Mouse (Mus musculus): ENCODE results near the gene Clec2e.

DNA sequence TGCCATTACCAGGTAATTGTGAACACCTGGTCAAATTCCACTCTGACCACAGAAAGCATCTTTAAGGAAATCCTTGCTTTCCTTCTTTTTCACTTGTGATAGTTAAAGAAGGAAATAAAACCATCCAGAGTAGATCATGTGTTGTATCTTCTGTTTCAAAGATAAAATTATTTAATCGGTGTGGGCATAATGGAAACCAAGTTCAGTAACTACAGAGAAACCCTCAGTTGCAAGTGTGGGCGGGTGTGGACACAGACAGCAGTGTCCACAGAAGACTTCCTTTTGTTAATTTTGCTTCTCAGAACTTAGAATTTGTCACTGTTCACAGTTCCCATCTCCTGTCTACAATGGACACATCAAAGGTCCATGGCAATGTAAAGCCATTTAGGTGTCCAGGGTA lies 55.1 kb downstream of the Clec2e start, which contains the start of gene Klrb1f:
- TF ChIP-seq CTCF (IDR thresholded peaks at IDR 0.05; ENCODE audit: low read depth, low read length), result no peak
- TF ChIP-seq GATA1 (IDR thresholded peaks at IDR 0.05; ENCODE audit: borderline replicate concordance, low read length), result no peak
- no peak for TF ChIP-seq TAL1 (conservative IDR thresholded peaks at IDR 0.05; ENCODE audit: low read depth, low read length)
- no peak for TF ChIP-seq POLR2AphosphoS5 (IDR thresholded peaks at IDR 0.05; ENCODE audit: insufficient replicate concordance, low read depth, low read length)
- TF ChIP-seq GATA2 (IDR thresholded peaks at IDR 0.05; ENCODE audit: borderline replicate concordance, low read depth, low read length), result no peak

All from G1E (cell line).